ENCODE assay signal across 10 mouse cellular contexts in the genomic region with DNA sequence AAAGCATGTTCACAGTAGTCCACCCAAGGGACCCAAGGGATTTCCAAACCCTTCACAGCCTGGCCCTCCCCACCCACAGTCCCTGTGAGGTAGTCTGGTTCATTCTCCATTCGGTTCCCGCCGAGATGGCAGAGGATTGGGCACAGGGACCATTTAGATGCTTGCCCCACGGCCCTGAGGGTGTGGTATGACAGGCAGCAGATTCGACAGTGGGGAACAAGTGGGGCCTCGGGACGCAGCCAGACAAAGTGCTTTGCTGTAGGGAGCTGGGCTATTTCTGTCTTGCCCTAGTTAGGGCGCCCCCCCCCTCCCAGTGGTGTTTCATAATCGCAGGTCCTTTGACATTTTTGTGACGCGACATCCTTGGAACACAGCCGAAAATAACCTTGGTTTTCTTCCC. TPM values are rescaled to one million over a fixed set of nuclear protein-coding genes. Genes with fewer than 3 reads are reported as not detected.
DNase-seq lines count a peak whose midpoint lies in the region.
"Had no signal": no experiment of that assay in that cellular context is flagged by ENCODE, and none has a peak within 500 bp of the region (broad histone marks: within the 10 kb centered on the region; RNA-seq: fewer than 3 reads in every experiment).

No protein-coding gene starts in this region.

- peak; percentile 65 for DNase-seq in NIH3T3 (ENCODE audit: low read depth)
- peak; percentile 71 for DNase-seq in adrenal gland, postnatal 10 days
- DNase-seq in heart, adult 9 months (ENCODE audit: low spot score in 2 of 2) = peak; percentile 33 to 56
- peak; percentile 58 for DNase-seq in heart, postnatal 4 days
- no peak for DNase-seq in kidney, adult 18-20 months
- no peak for DNase-seq in kidney, postnatal 4 days
- DNase-seq in ovary, postnatal 14 days (ENCODE audit: low spot score) = no peak
- DNase-seq in cerebellum, postnatal 36 days = no peak
- DNase-seq: cerebellum, postnatal 10 days; lung, embryonic 14.5 days had no signal

RNA-seq across cellular contexts. Expression of a gene that starts 8.2 kb away (rescaled TPM):
- total RNA-seq in adrenal gland, postnatal 10 days (2021) = 10 to 100 TPM; 15.6 to 15.9 TPM
- 10 to 100 TPM; 19.4 to 23.7 TPM for total RNA-seq in heart, postnatal 4 days (2021)

RNA-seq across cellular contexts. Expression of a gene that starts 39.9 kb away (rescaled TPM):
- total RNA-seq in adrenal gland, postnatal 10 days (2021) = 1 to 10 TPM in 1 of 2 experiments, under 1 TPM in 1; 0.91 to 1.3 TPM
- under 1 TPM in 1 of 2 experiments, not detected in 1; 0.17 TPM for total RNA-seq in heart, postnatal 4 days (2021)

RNA-seq across cellular contexts. Expression of a gene that starts 53.7 kb away (rescaled TPM):
- total RNA-seq in adrenal gland, postnatal 10 days (2021) = 10 to 100 TPM; 34.9 to 39.6 TPM
- 10 to 100 TPM; 25.5 to 26.7 TPM for total RNA-seq in heart, postnatal 4 days (2021)

Comparison
In these comparisons a context has a peak if more than half of its experiments do, and no peak if none do; other contexts are left out.
1. DNase-seq: peak in NIH3T3 (single experiment), adrenal gland, postnatal 10 days (single experiment), heart, adult 9 months (2 of 2) and heart, postnatal 4 days (single experiment); none in kidney, adult 18-20 months (single experiment), kidney, postnatal 4 days (0 of 2), ovary, postnatal 14 days (single experiment) and cerebellum, postnatal 36 days (0 of 2).